Mouse (Mus musculus): ENCODE measurements around the gene Cep131. TPM values are rescaled to one million over a fixed set of nuclear protein-coding genes. Genes with fewer than 3 reads are reported as not detected.

Cep131 gene
- polyA plus RNA-seq, 2 experiments = 2.7 to 4.4 TPM

DNA sequence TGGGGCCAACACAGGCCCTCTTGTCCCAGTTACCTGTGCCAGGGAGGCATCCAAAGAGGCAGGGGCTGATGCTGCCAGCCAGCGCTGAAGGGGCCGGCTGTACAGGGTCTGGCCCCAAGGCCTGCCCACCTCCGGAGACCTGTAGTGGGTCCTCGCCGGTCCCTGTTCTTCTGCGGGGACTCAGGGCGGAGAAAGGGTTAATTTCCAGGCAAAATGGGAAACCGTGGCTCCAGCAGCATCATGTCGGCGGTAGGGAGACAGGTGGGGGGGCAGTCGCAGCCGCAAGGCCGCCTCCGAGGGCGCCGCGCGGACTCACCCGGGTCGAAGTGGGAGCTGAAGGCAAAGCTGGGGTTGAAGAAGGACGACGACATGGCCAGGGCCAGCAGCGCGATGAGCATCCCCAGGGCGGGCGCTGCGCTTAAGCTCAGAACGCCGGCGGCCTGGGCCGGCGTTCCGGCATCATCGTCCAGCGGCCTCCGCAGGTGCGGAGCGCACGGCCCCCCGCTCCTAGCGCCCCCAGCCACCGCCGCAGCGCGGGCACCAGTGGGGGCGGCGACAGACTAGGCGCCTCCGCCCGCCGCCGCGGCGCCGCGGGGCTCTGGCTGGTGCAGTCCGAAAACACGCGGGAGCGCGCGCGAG is 40.0 kb downstream of the Cep131 start, which contains the start of gene Aatk:
Gene Aatk (minus strand): TSS at position 615 of the 639 bp plus-strand sequence.
- Histone ChIP-seq H3K27me3 (ENCODE audit: control insufficient read depth, insufficient read depth, low read length) (peaks cover 33% of the 10 kb centered on the region), H3K4me2 (ENCODE audit: low read depth) (peak within 1 kb of the TSS; percentile 48), H3K4me3 (ENCODE audit: insufficient read depth in 1 of 2, low read depth in 2 of 2, low read length in 2 of 2) (peak within 1 kb of the TSS in 1 of 2 experiments; percentile 42; a peak in 3 of 4 replicates), H3K9ac (replicated peaks) (no peak within 1 kb of the TSS), H3K36me3 (replicated peaks; ENCODE audit: control insufficient read depth, insufficient read depth, low read depth) (no peaks in the 10 kb centered on the region), H3K27ac (no peak within 1 kb of the TSS), H3K9me3 (ENCODE audit: control insufficient read depth, low read length) (no peaks in the 10 kb centered on the region), H3K4me1 (replicated peaks; ENCODE audit: control insufficient read depth in 2 of 2, insufficient read depth in 2 of 2, low read length in 1 of 2) (no peaks in the 10 kb centered on the region)
- no peak for TF ChIP-seq EP300 (IDR thresholded peaks at IDR 0.05; ENCODE audit: low read depth)
- TF ChIP-seq CTCF (IDR thresholded peaks at IDR 0.05; ENCODE audit: low read depth) = no peak
- WGBS (ENCODE audit: insufficient replicate concordance) = 2% methylated on average over 57 of the region's 63 CpGs
- ATAC-seq (ENCODE audit: insufficient read depth) = no peak
- DNase-seq (ENCODE audit: low read depth in 3 of 3, low spot score in 3 of 3) = no peak

DNA sequence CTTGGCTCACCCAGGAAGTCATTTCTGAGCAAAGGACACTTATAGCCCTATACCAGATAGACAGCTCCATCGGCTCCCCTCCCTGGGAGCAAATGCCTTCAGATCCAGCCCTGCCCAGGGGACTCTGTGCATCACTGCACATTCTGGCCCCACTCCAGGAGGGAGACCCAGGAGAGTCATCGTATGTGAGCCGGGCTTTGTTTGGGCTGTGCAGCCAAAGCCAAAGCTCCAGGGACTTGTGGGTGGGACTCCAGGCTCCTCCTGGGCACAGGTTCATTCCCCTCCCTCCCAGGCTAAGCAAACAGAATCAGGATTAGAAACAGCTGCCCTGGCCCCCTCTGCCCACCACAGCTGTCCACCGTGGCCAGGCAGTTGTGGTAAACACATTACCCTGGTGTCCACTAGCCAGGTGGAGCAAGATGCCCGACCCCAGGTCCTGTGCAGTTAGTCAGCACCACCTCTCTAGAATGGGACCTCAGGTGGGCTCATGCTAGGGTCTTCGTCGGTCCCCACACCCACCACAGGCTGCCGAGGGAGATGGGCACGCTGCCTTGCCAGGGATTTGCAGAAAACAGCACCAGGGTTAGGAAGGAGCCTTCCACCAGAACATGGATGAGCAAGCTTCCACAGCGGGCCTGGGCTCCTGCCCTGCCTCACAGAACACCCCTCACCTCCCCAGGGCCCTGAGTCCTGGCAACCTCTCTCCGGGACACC is 40.6 kb downstream of the Cep131 start:
- H3K4me2 ChIP-seq (ENCODE audit: low read depth) = no peak overlapping the region
- no peak overlapping the region for H3K9ac ChIP-seq (replicated peaks)
- H3K36me3 ChIP-seq (replicated peaks; ENCODE audit: control insufficient read depth, insufficient read depth, low read depth) = no peaks in the 10 kb centered on the region
- DNase-seq (ENCODE audit: low read depth in 3 of 3, low spot score in 3 of 3) = no peak
- peaks cover 33% of the 10 kb centered on the region for H3K27me3 ChIP-seq (ENCODE audit: control insufficient read depth, insufficient read depth, low read length)
- WGBS (ENCODE audit: insufficient replicate concordance) = 52% methylated on average over 11 of the region's 11 CpGs
- no peak overlapping the region for H3K27ac ChIP-seq
- H3K4me1 ChIP-seq (replicated peaks; ENCODE audit: control insufficient read depth in 2 of 2, insufficient read depth in 2 of 2, low read length in 1 of 2) = no peaks in the 10 kb centered on the region
- TF ChIP-seq CTCF (IDR thresholded peaks at IDR 0.05; ENCODE audit: low read depth) (no peak), EP300 (IDR thresholded peaks at IDR 0.05; ENCODE audit: low read depth) (no peak)
- no peaks in the 10 kb centered on the region for H3K9me3 ChIP-seq (ENCODE audit: control insufficient read depth, low read length)
- no peak for ATAC-seq (ENCODE audit: insufficient read depth)
- no peak overlapping the region for H3K4me3 ChIP-seq (ENCODE audit: insufficient read depth in 1 of 2, low read depth in 2 of 2, low read length in 2 of 2)

DNA sequence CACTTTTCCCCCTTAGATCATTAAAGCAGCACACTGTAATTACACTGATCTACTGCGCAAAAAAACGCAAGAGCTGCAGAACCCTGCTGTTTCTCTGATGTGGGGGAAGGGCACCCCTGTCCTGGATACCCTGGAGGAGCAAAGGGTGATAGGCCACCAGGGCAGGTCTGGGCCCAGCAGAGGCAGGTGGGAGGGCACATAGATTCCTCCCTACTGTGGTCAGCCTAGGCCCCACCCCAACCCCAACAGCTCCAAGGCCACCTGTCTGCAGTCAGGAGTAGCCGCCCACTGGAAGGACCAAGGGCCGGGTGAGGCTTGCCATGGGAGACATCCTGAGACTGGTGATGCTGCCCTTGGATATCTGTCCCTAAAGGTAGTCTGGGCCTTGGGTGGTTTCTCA is 41.3 kb downstream of the Cep131 start:
- Histone ChIP-seq H3K4me2 (ENCODE audit: low read depth) (no peak overlapping the region), H3K27me3 (ENCODE audit: control insufficient read depth, insufficient read depth, low read length) (peaks cover 33% of the 10 kb centered on the region), H3K9ac (replicated peaks) (no peak overlapping the region), H3K4me3 (ENCODE audit: insufficient read depth in 1 of 2, low read depth in 2 of 2, low read length in 2 of 2) (no peak overlapping the region), H3K9me3 (ENCODE audit: control insufficient read depth, low read length) (no peaks in the 10 kb centered on the region), H3K36me3 (replicated peaks; ENCODE audit: control insufficient read depth, insufficient read depth, low read depth) (no peaks in the 10 kb centered on the region), H3K4me1 (replicated peaks; ENCODE audit: control insufficient read depth in 2 of 2, insufficient read depth in 2 of 2, low read length in 1 of 2) (no peaks in the 10 kb centered on the region), H3K27ac (no peak overlapping the region)
- DNase-seq (ENCODE audit: low read depth in 3 of 3, low spot score in 3 of 3) = no peak
- no peak for ATAC-seq (ENCODE audit: insufficient read depth)
- TF ChIP-seq EP300 (IDR thresholded peaks at IDR 0.05; ENCODE audit: low read depth) = no peak
- no peak for TF ChIP-seq CTCF (IDR thresholded peaks at IDR 0.05; ENCODE audit: low read depth)
- 56% methylated on average over 4 of the region's 4 CpGs for WGBS (ENCODE audit: insufficient replicate concordance)

DNA sequence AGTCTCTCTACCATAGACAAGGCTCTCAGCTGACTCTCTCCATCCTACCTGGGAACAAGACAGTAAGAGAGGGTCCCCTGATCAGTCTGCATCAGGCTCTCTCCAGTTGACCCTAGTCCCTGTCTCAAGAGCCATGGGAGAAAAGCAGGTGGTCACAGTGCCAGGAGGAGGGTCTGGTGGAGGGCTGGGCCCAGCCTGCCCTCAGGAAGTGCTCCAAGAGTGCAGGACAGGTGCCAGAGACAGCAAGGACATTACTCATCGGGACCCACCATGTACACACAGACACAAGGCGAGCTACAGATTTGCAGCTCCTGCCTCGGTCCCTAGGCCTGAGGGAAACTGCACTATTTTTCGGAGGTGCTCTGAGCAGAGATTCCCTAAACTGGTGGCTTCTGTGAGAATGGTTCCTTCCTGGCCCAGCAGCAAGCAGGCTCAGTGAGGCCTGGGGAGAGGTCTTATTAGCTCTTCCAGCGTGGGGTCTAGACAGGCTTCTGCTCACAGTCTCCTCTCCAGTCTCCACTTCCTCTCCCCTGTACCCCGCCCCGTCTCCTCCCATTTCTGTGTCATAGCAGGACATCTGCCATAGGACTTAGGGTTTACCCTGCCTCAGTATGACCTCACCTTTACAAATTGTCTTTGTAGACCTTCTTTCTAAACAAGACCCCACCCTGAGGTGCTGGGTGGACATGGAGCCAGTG is 44.3 kb downstream of the Cep131 start:
- Histone ChIP-seq H3K4me2 (ENCODE audit: low read depth) (no peak overlapping the region), H3K27ac (no peak overlapping the region), H3K36me3 (replicated peaks; ENCODE audit: control insufficient read depth, insufficient read depth, low read depth) (no peaks in the 10 kb centered on the region), H3K4me1 (replicated peaks; ENCODE audit: control insufficient read depth in 2 of 2, insufficient read depth in 2 of 2, low read length in 1 of 2) (no peaks in the 10 kb centered on the region), H3K9ac (replicated peaks) (no peak overlapping the region), H3K4me3 (ENCODE audit: insufficient read depth in 1 of 2, low read depth in 2 of 2, low read length in 2 of 2) (no peak overlapping the region), H3K9me3 (ENCODE audit: control insufficient read depth, low read length) (no peaks in the 10 kb centered on the region), H3K27me3 (ENCODE audit: control insufficient read depth, insufficient read depth, low read length) (peaks cover 18% of the 10 kb centered on the region)
- ATAC-seq (ENCODE audit: insufficient read depth) (no peak), DNase-seq (ENCODE audit: low read depth in 3 of 3, low spot score in 3 of 3) (no peak)
- TF ChIP-seq CTCF (IDR thresholded peaks at IDR 0.05; ENCODE audit: low read depth) = no peak
- 36% methylated on average over 7 of the region's 7 CpGs for WGBS (ENCODE audit: insufficient replicate concordance)

Measured in liver, embryonic 14.5 days (tissue).